Mouse (Mus musculus) cerebellum, adult 2 months (tissue): ENCODE data around the gene Ugt1a9. TPM values are rescaled to one million over a fixed set of nuclear protein-coding genes. Genes with fewer than 3 reads are reported as not detected.

ENCODE experiments used
- DNase-seq, 2 experiments: peaks; one replicate each; pipeline ENCODE4 v3.0.0; 2021
- H3K27ac ChIP-seq: fragments of 200-500 bp; 2 replicates; pipeline ENCODE4 v1.5.1; 2012; ENCODE audit warnings: low read length, control low read depth, inconsistent platforms; ENCODE audit not compliant: insufficient read depth
- H3K27me3 ChIP-seq: fragments of 200-500 bp; 2 replicates; pipeline ENCODE4 v1.6.1; 2012; ENCODE audit warnings: inconsistent platforms, mild to moderate bottlenecking, low read length, moderate library complexity; ENCODE audit not compliant: control insufficient read depth, insufficient read depth
- H3K4me1 ChIP-seq: fragments of 200-500 bp; 2 replicates; pipeline ENCODE4 v1.6.1; 2011; ENCODE audit warnings: low read length; ENCODE audit not compliant: control insufficient read depth, insufficient read depth
- H3K4me3 ChIP-seq: fragments of 200-500 bp; replicated peaks from 2 replicates; pipeline ENCODE3; 2011; ENCODE audit warnings: mild to moderate bottlenecking, low read depth, low read length, control low read depth; ENCODE audit not compliant: insufficient read depth
- CTCF ChIP-seq: fragments of 200-500 bp; IDR thresholded peaks from 2 replicates; pipeline ENCODE4 v1.5.1; 2011; ENCODE audit warnings: low read depth, mild to moderate bottlenecking, control low read depth, low read length, moderate library complexity, borderline replicate concordance; ENCODE audit not compliant: insufficient read depth
- POLR2A ChIP-seq: fragments of 200-500 bp; IDR thresholded peaks from 2 replicates; pipeline ENCODE4 v1.6.1; 2011; ENCODE audit warnings: low read length, control low read depth, borderline replicate concordance; ENCODE audit not compliant: insufficient read depth
- WGBS: fragments of 180-500 bp; shearing (Covaris S2); methylation state at CpG from one replicate; pipeline ENCODE4 v1.1.7; 2018; 5-methylcytosine and 5-hydroxymethylcytosine counted together
- polyA plus RNA-seq: library from polyadenylated mRNA; depleted of rRNA; stranded (reverse); fragments of >200 nt; gene quantifications from 2 replicates; pipeline ENCODE4 v1.2.3, GENCODE M21; 2012; rRNA removed

Gene Ugt1a9
- polyA plus RNA-seq, 1 experiment: not detected

- Histone ChIP-seq H3K27ac (no peak overlapping the region), H3K4me3 (no peak overlapping the region), H3K27me3 (no peaks in the 10 kb centered on the region), H3K4me1 (peaks cover 12% of the 10 kb centered on the region)
- TF ChIP-seq CTCF (no peak), POLR2A (no peak)
- WGBS: 86% methylated on average over 4 of the region's 4 CpGs
- DNase-seq: no peak
These were observed 191.7 kb downstream of the Ugt1a9 start for GRCm38 (mm10) chr1:88262255-88262654.

DNA sequence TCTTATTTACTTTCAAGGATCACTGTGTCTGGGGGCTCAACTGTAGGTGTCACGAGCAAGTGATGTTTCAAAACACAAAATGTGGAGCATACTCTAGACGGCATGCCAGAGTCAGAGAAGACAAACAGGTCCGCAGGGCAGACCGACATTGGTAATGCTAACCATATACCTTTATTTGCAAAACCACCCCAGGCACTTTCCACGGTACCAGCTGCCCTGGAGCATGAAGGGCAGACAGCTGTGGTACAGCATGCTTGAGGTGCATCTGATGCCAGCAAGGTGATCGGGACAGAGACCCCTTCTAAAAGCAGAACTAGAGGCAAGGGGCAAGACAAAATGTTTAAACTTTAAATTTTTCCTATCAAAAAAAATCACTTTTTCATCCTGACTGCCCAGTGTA, 192.4 kb downstream of the Ugt1a9 start:
- WGBS: 78% methylated on average over 6 of the region's 6 CpGs
- Histone ChIP-seq H3K4me3 (no peak overlapping the region), H3K4me1 (peaks cover 12% of the 10 kb centered on the region), H3K27me3 (no peaks in the 10 kb centered on the region), H3K27ac (no peak overlapping the region)
- TF ChIP-seq CTCF: no peak
- TF ChIP-seq POLR2A: no peak
- no peak for DNase-seq

DNA sequence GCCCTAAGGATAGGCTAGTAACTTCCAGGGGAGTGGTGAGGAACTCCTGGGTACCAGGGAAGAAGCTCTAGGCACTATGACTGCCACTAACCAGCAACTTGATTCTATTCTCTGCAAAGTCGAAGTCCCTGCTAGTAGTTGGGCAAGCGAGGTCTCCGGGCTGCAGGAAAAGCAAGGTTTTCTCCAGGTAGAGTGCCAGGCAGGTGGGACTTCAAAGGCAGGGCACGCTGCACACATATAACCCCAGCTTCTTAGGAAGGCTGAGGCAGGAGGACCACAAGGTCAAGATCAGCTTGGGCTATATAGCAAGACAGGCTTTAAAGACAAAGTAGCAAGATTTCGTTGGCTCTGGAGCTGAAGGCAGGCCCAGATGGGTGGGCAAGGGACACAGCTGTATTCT, 193.2 kb downstream of the Ugt1a9 start:
- no peaks in the 10 kb centered on the region for H3K27me3 ChIP-seq
- no peak overlapping the region for H3K27ac ChIP-seq
- TF ChIP-seq CTCF (no peak), POLR2A (no peak)
- WGBS: 92% methylated on average over 5 of the region's 5 CpGs
- H3K4me1 ChIP-seq: peaks cover 8% of the 10 kb centered on the region
- DNase-seq: no peak
- H3K4me3 ChIP-seq: no peak overlapping the region

DNA sequence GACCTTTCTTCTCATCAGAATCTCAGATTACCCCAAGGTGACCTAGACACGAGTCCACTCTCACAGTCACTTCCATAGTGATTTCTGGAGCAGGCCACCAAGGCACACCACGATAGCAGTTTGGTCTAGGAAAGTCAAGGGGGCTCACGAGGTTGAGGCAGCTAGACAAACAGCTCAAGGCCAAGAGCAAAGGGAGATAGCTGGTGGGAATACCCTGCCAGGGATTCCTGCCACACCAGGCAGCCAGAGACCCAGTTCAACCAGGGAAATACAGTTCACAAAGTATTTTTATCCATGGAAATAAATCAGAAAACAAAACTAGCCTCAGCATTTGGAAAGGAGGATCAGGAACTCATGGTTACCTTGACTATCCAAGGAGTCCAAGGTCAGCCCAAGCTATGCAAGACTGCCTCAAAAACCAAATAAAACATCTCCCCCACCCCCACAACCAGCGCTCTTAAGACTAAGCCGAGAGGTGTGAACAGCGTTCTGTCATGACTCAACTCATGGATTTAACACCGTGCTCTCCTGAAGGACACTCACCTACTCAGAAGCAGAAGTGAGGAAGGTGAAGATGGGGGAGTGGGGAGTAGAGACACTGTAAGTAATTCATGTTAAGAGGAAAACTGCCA, 193.8 kb downstream of the Ugt1a9 start:
- Histone ChIP-seq H3K27ac (no peak overlapping the region), H3K4me3 (no peak overlapping the region), H3K4me1 (peaks cover 3% of the 10 kb centered on the region), H3K27me3 (no peaks in the 10 kb centered on the region)
- TF ChIP-seq POLR2A (no peak), CTCF (no peak)
- 90% methylated on average over 7 of the region's 7 CpGs for WGBS
- DNase-seq: no peak

GRCm38 (mm10) chr1:88264869-88265240, 194.3 kb downstream of the Ugt1a9 start:
- DNase-seq: no peak
- H3K4me3 ChIP-seq: no peak overlapping the region
- H3K27ac ChIP-seq: no peak overlapping the region
- no peaks in the 10 kb centered on the region for H3K27me3 ChIP-seq
- 70% methylated on average over 4 of the region's 4 CpGs for WGBS
- no peak for TF ChIP-seq POLR2A
- no peak for TF ChIP-seq CTCF
- H3K4me1 ChIP-seq: no peaks in the 10 kb centered on the region; the same call in 1 of the 2 replicates

- no peaks in the 10 kb centered on the region for H3K4me1 ChIP-seq
- peak in 1 of 2 experiments; percentile 15 for DNase-seq
- H3K27ac ChIP-seq: no peak overlapping the region
- no peak overlapping the region for H3K4me3 ChIP-seq
- H3K27me3 ChIP-seq: no peaks in the 10 kb centered on the region
- TF ChIP-seq CTCF (no peak), POLR2A (no peak)
- 89% methylated on average over 13 of the region's 13 CpGs for WGBS
These were observed 195.5 kb downstream of the Ugt1a9 start for GRCm38 (mm10) chr1:88266123-88266522.

DNA sequence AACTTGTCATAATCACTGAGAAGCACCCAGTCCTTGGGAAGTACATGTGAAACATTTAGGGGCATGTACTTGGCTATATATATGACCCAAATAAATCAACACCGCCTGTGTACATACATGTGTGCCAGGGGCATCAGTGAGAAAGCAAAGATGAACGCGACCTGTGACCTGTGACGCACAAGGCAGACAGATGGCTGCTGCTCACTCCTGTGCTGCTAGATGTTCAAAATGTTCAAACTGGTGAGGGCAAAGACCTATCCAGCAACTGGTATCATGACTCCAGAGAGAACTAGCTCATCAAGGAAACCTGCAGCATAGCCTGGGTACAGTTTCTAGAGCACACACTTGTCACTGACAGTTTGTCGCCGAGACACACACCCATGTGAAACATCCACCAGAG, 196.9 kb downstream of the Ugt1a9 start:
- no peaks in the 10 kb centered on the region for H3K27me3 ChIP-seq
- H3K27ac ChIP-seq: no peak overlapping the region
- DNase-seq: peak in 1 of 2 experiments; percentile 16
- no peaks in the 10 kb centered on the region for H3K4me1 ChIP-seq
- no peak for TF ChIP-seq POLR2A
- TF ChIP-seq CTCF: no peak
- WGBS: 92% methylated on average over 6 of the region's 6 CpGs
- H3K4me3 ChIP-seq: no peak overlapping the region

GRCm38 (mm10) chr1:88268070-88268469, 197.5 kb downstream of the Ugt1a9 start:
- 78% methylated on average over 6 of the region's 6 CpGs for WGBS
- TF ChIP-seq POLR2A (no peak), CTCF (no peak)
- no peak overlapping the region for H3K4me3 ChIP-seq
- no peak overlapping the region for H3K27ac ChIP-seq
- DNase-seq: no peak
- H3K4me1 ChIP-seq: no peaks in the 10 kb centered on the region
- H3K27me3 ChIP-seq: no peaks in the 10 kb centered on the region

Other genes with a start within 250 kb of the Ugt1a9 start
- 109 and 126 TPM in 2 replicates for gene Dgkd, start 217.5 kb upstream of the Ugt1a9 start, polyA plus RNA-seq
- gene Usp40, start 62.2 kb upstream of the Ugt1a9 start, polyA plus RNA-seq: 18.8 and 19.7 TPM in 2 replicates
- gene Ugt1a10, start 15.4 kb upstream of the Ugt1a9 start, polyA plus RNA-seq: not detected in 2 replicates
- not detected in 2 replicates for gene Ugt1a8, start 17.0 kb downstream of the Ugt1a9 start, polyA plus RNA-seq
- 0.44 and 0.46 TPM in 2 replicates for gene Ugt1a7c, start 24.3 kb downstream of the Ugt1a9 start, polyA plus RNA-seq
- gene Ugt1a6b, start 32.5 kb downstream of the Ugt1a9 start, polyA plus RNA-seq: not detected in 2 replicates
- gene Ugt1a6a, start 64.0 kb downstream of the Ugt1a9 start, polyA plus RNA-seq: 0.44 and 0.57 TPM in 2 replicates
- gene Ugt1a5, start 95.2 kb downstream of the Ugt1a9 start, polyA plus RNA-seq: 0.08 TPM in 1 of 2 replicates, not detected in the other
- gene Ugt1a2, start 129.8 kb downstream of the Ugt1a9 start, polyA plus RNA-seq: not detected in 2 replicates
- gene Dnajb3, start 135.0 kb downstream of the Ugt1a9 start, polyA plus RNA-seq: 2.9 and 3.5 TPM in 2 replicates
- not detected in 2 replicates for gene Ugt1a1, start 141.2 kb downstream of the Ugt1a9 start, polyA plus RNA-seq
- gene Mroh2a, start 156.2 kb downstream of the Ugt1a9 start, polyA plus RNA-seq: 0.25 and 0.43 TPM in 2 replicates
- 79.1 and 80.4 TPM in 2 replicates for gene Hjurp, start 206.8 kb downstream of the Ugt1a9 start, polyA plus RNA-seq
- 0.48 and 0.49 TPM in 2 replicates for gene Trpm8, start 206.9 kb downstream of the Ugt1a9 start, polyA plus RNA-seq